ENCODE assay signal across 8 mouse cellular contexts in the genomic region with DNA sequence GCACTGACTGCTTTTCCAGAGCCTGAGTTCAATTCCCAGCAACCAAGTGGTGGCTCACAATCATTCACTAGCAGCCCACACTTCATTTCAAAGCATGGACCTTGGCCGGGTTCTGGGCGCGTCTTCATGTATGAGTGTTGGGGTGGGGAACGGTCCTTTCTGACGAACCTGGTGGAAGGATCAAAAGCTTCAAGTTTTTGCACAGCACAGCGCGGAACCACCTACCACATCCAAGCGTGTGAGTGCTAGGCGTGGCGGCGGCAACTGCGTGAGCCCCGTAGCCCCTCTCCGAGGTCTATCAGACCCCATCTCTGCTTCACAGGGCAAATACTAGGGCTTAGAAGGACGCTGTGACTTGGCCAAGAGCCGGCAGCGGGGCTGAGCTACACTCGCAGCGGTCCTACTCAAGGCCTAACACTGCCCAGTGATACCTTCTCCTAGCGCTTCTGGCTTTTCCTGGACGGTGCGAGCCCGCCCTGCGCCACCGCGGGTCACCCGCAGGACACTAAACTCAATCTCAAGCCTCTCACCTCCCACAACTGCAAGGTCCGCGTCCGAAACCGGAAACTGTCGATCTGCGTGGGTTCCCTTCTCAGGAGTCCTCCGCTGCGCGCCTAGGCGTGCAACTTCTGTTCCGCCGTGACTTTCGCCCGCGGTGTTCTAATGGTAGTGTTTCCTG. TPM values are rescaled to one million over a fixed set of nuclear protein-coding genes. Genes with fewer than 3 reads are reported as not detected.
DNase-seq lines count a peak whose midpoint lies in the region; ATAC-seq lines count a peak whose summit lies in the region.

No protein-coding gene starts in this region.

- peak; percentile 85 to 87 for DNase-seq in adrenal gland, adult 18-20 months (ENCODE audit: low spot score in 2 of 2)
- peak; percentile 93 for DNase-seq in embryo, embryonic 10.5 days (ENCODE audit: low spot score)
- DNase-seq in gastrocnemius, postnatal 14 days: peak; percentile 88
- peak; percentile 88 to 91 for DNase-seq in left cerebral cortex, postnatal 10 days (ENCODE audit: extremely low spot score in 1 of 2, low spot score in 2 of 2)
- peak; percentile 91 to 93 for DNase-seq in right cerebral cortex, postnatal 10 days (ENCODE audit: low spot score in 2 of 2)
- DNase-seq in urinary bladder, postnatal 14 days (ENCODE audit: low spot score): peak; percentile 87

- ATAC-seq in inflammation-experienced regulatory T-cells, adult 6 months: peak; percentile 90
- ATAC-seq in megakaryocyte progenitor cell, adult 5-6 weeks (replicated peaks; ENCODE audit: poor library complexity): peak; percentile 90

- intact Hi-C loops in gastrocnemius, postnatal 14 days (cut with DNase I; ENCODE audit: low total_unique reads): no loop called here
- intact Hi-C loops in left cerebral cortex, postnatal 10 days (cut with DNase I): loop anchor here (5.0 kb wide), 1 partner anchor 160 kb away; no protein-coding TSS in a partner anchor

RNA-seq across cellular contexts. Expression of gene Cdk5rap1, which starts 0.5 kb away (rescaled TPM):
- total RNA-seq in adrenal gland, adult 18-20 months (2021): 10 to 100 TPM in 1 of 2 experiments, 1 to 10 TPM in 1; 9.3 to 13.6 TPM
- 10 to 100 TPM in 1 of 2 experiments, 1 to 10 TPM in 1; 8.9 to 12.1 TPM for total RNA-seq in gastrocnemius, postnatal 14 days (2021)
- polyA plus RNA-seq in inflammation-experienced regulatory T-cells, adult 6 months (2017; shearing (Covaris generic)): 10 to 100 TPM; 14.7 to 89.3 (median 50.7) TPM
- 10 to 100 TPM; 11.2 to 11.5 TPM for total RNA-seq in left cerebral cortex, postnatal 10 days (2021)
- total RNA-seq in megakaryocyte progenitor cell, adult 5-6 weeks (2015): 12.3 and 15.8 TPM in 2 replicates
- 13.8 and 16.4 TPM in 2 replicates for total RNA-seq in megakaryocyte progenitor cell, adult 5-6 weeks (2017)

RNA-seq across cellular contexts. Expression of gene Snta1, which starts 35.6 kb away (rescaled TPM):
- total RNA-seq in adrenal gland, adult 18-20 months (2021): 10 to 100 TPM; 23.8 to 29.3 TPM
- total RNA-seq in gastrocnemius, postnatal 14 days (2021): 100 to 1,000 TPM; 146 to 210 TPM
- not detected for polyA plus RNA-seq in inflammation-experienced regulatory T-cells, adult 6 months (2017; shearing (Covaris generic))
- 10 to 100 TPM; 25.9 to 29.9 TPM for total RNA-seq in left cerebral cortex, postnatal 10 days (2021)
- not detected in 2 replicates for total RNA-seq in megakaryocyte progenitor cell, adult 5-6 weeks (2015)
- 0.12 and 0.24 TPM in 2 replicates for total RNA-seq in megakaryocyte progenitor cell, adult 5-6 weeks (2017)

Comparison
In these comparisons a context has a peak if more than half of its experiments do, and no peak if none do; other contexts are left out.
1. Peak in every context shown above with its lines: DNase-seq and ATAC-seq.
2. RNA of gene Snta1, which starts 35.6 kb away (total RNA-seq): 146 to 210 TPM in gastrocnemius, postnatal 14 days, 25.9 to 29.9 TPM in left cerebral cortex, postnatal 10 days and 23.8 to 29.3 TPM in adrenal gland, adult 18-20 months; 0.12 to 0.24 TPM in megakaryocyte progenitor cell, adult 5-6 weeks; every median in the first group is over 10 times any median in the second.